Mouse (Mus musculus) liver, embryonic 14.5 days (tissue): ENCODE data around the gene Adamts13. TPM values are rescaled to one million over a fixed set of nuclear protein-coding genes. Genes with fewer than 3 reads are reported as not detected.

Source experiments
- ATAC-seq: fragments of 200-750 bp; cut with Nextera tagmentation; 2 replicates; pipeline ENCODE4 v1.8.0; 2017; ENCODE audit warnings: moderate number of reproducible peaks, mild to moderate bottlenecking, moderate library complexity; ENCODE audit not compliant: insufficient read depth
- DNase-seq, 3 experiments: peaks; one replicate each; pipeline ENCODE4 v3.0.0-alpha.2; 2012 to 2013; ENCODE audit warnings: low read depth in 3 of 3, low spot score in 3 of 3
- H3K27ac ChIP-seq: fragments of 300-500 bp; sonication (generic); 2 replicates; pipeline ENCODE4 v1.5.1; 2014; ENCODE audit warnings: moderate library complexity, mild to moderate bottlenecking, control low read depth, inconsistent platforms
- H3K27me3 ChIP-seq: fragments of 300-500 bp; sonication (generic); 2 replicates; pipeline ENCODE4 v1.6.1; 2014; ENCODE audit warnings: mild to moderate bottlenecking, low read length, moderate library complexity; ENCODE audit not compliant: control insufficient read depth, insufficient read depth
- H3K36me3 ChIP-seq: fragments of 300-500 bp; sonication (generic); replicated peaks from 2 replicates; pipeline ENCODE4 v1.6.1; 2014; ENCODE audit warnings: low read depth; ENCODE audit not compliant: control insufficient read depth, insufficient read depth
- H3K4me1 ChIP-seq, 2 experiments: fragments of 200-500 bp in 1 of 2; fragments of 300-500 bp in 1 of 2; sonication (generic) in 1 of 2; replicated peaks; 2 replicates each; pipeline ENCODE4 v1.6.1; 2012 to 2014; ENCODE audit warnings: antibody characterized with exemption in 1 of 2, inconsistent platforms in 1 of 2, low read length in 1 of 2; ENCODE audit not compliant: control insufficient read depth in 2 of 2, insufficient read depth in 2 of 2
- H3K4me2 ChIP-seq: fragments of 300-500 bp; sonication (generic); 2 replicates; pipeline ENCODE4 v1.6.1; 2014; ENCODE audit warnings: low read depth, mild to moderate bottlenecking, control low read depth, moderate library complexity
- H3K4me3 ChIP-seq, 2 experiments: fragments of 200-500 bp in 1 of 2; fragments of 300-500 bp in 1 of 2; sonication (generic) in 1 of 2; 2 replicates each; pipeline ENCODE4 v1.5.1; 2012 to 2014; ENCODE audit warnings: low read depth in 2 of 2, low read length in 2 of 2, mild to moderate bottlenecking in 2 of 2, control low read depth in 1 of 2, inconsistent platforms in 1 of 2, moderate library complexity in 1 of 2; ENCODE audit not compliant: insufficient read depth in 1 of 2
- H3K9ac ChIP-seq: fragments of 300-500 bp; sonication (generic); replicated peaks from 2 replicates; pipeline ENCODE4 v1.6.1; 2014; ENCODE audit warnings: mild to moderate bottlenecking, control low read depth, moderate library complexity
- H3K9me3 ChIP-seq: fragments of 300-500 bp; sonication (generic); 2 replicates; pipeline ENCODE4 v1.6.1; 2016; ENCODE audit warnings: low read length, mixed read lengths; ENCODE audit not compliant: control insufficient read depth
- CTCF ChIP-seq: IDR thresholded peaks from 2 replicates; pipeline ENCODE4 v1.5.1; 2016; ENCODE audit warnings: antibody characterized with exemption, low read depth, control low read depth
- EP300 ChIP-seq: IDR thresholded peaks from 2 replicates; pipeline ENCODE4 v1.6.1; 2016; ENCODE audit warnings: antibody characterized with exemption, low read depth
- WGBS: fragments of 180-500 bp; shearing (Covaris S2); extraction: QIAGEN DNeasy Blood & Tissue Kit; methylation state at CpG from one replicate; pipeline ENCODE4 v1.1.7; 2014; ENCODE audit not compliant: insufficient replicate concordance; 5-methylcytosine and 5-hydroxymethylcytosine counted together
- polyA plus RNA-seq, 2 experiments: library from polyadenylated mRNA; depleted of rRNA in 1 of 2; stranded (reverse) in 1 of 2; unstranded in 1 of 2; fragments of >200 nt; fragmentation: Nextera tagmentation in 1 of 2; extraction: Ambion mirVana in 1 of 2; gene quantifications; 2 replicates each; pipeline versions ENCODE4 v1.2.1 to v1.2.3; 2012 to 2014

Adamts13 gene
- polyA plus RNA-seq, 2 experiments = 0.89 to 1.8 TPM

- Histone ChIP-seq H3K4me1 (0 out of 4 replicates have a peak, but pooled peaks cover 0 to 2% of the 10 kb centered on the region in 2 experiments), H3K9ac (no peak overlapping the region), H3K4me2 (no peak overlapping the region), H3K27ac (no peak overlapping the region), H3K9me3 (no peaks in the 10 kb centered on the region), H3K27me3 (no peaks in the 10 kb centered on the region), H3K4me3 (no peak overlapping the region), H3K36me3 (no peaks in the 10 kb centered on the region)
- no peak for DNase-seq
- ATAC-seq = no peak
- 76% methylated on average over 14 of the region's 14 CpGs for WGBS
- no peak for TF ChIP-seq EP300
- no peak for TF ChIP-seq CTCF
These were observed 50.9 kb downstream of the Adamts13 start for GRCm38 (mm10) chr2:27024136-27024535.

GRCm38 (mm10) chr2:27025545-27025944, 52.3 kb downstream of the Adamts13 start:
- ATAC-seq (no peak), DNase-seq (no peak)
- no peak for TF ChIP-seq CTCF
- no peak for TF ChIP-seq EP300
- Histone ChIP-seq H3K4me1 (0 out of 4 replicates have a peak, but pooled peaks cover 0 to 2% of the 10 kb centered on the region in 2 experiments), H3K4me3 (no peak overlapping the region), H3K27ac (no peak overlapping the region), H3K36me3 (no peaks in the 10 kb centered on the region), H3K27me3 (no peaks in the 10 kb centered on the region), H3K9me3 (no peaks in the 10 kb centered on the region), H3K9ac (no peak overlapping the region), H3K4me2 (no peak overlapping the region)
- WGBS = 73% methylated on average over 3 of the region's 3 CpGs

GRCm38 (mm10) chr2:27026332-27026731, 53.1 kb downstream of the Adamts13 start:
- Histone ChIP-seq H3K4me2 (no peak overlapping the region), H3K9me3 (no peaks in the 10 kb centered on the region), H3K36me3 (no peaks in the 10 kb centered on the region), H3K4me3 (no peak overlapping the region), H3K4me1 (0 out of 4 replicates have a peak, but pooled peaks cover 0 to 2% of the 10 kb centered on the region in 2 experiments), H3K9ac (no peak overlapping the region; the same call in 1 of the 2 replicates), H3K27ac (no peak overlapping the region), H3K27me3 (no peaks in the 10 kb centered on the region)
- ATAC-seq (no peak), DNase-seq (no peak)
- 69% methylated on average over 3 of the region's 3 CpGs for WGBS
- TF ChIP-seq CTCF (no peak), EP300 (no peak)

- ATAC-seq = no peak
- no peak for TF ChIP-seq CTCF
- Histone ChIP-seq H3K4me2 (no peak overlapping the region), H3K36me3 (no peaks in the 10 kb centered on the region), H3K27me3 (no peaks in the 10 kb centered on the region), H3K4me1 (0 out of 4 replicates have a peak, but pooled peaks cover 0 to 2% of the 10 kb centered on the region in 2 experiments), H3K9ac (no peak overlapping the region), H3K9me3 (no peaks in the 10 kb centered on the region), H3K27ac (no peak overlapping the region), H3K4me3 (no peak overlapping the region)
- 36% methylated on average over 10 of the region's 10 CpGs for WGBS
- DNase-seq = no peak
These were observed 53.8 kb downstream of the Adamts13 start for GRCm38 (mm10) chr2:27026857-27027617.

- ATAC-seq (peak; percentile 92), DNase-seq (peak; percentile 59 to 66 (median 59))
- no peak within 1 kb of the TSS for H3K27ac ChIP-seq
- no peaks in the 10 kb centered on the region for H3K36me3 ChIP-seq
- H3K9me3 ChIP-seq = no peaks in the 10 kb centered on the region
- H3K4me1 ChIP-seq = 0 out of 4 replicates have a peak, but pooled peaks cover 0 to 2% of the 10 kb centered on the region in 2 experiments
- no peak within 1 kb of the TSS for H3K4me3 ChIP-seq
- WGBS = 2% methylated on average over 38 of the region's 38 CpGs
- peak within 1 kb of the TSS; percentile 8; the same call in 1 of the 2 replicates for H3K4me2 ChIP-seq
- H3K9ac ChIP-seq = no peak within 1 kb of the TSS
- no peaks in the 10 kb centered on the region for H3K27me3 ChIP-seq
- TF ChIP-seq CTCF = no peak
- TF ChIP-seq EP300 = no peak
These were observed 54.6 kb downstream of the Adamts13 start, which contains the start of gene Slc2a6 for GRCm38 (mm10) chr2:27027618-27028436. Gene Slc2a6 (minus strand): TSS chr2:27027998.
